Mouse (Mus musculus): Measurements from ENCODE around the gene Mylk.

GRCm38 (mm10) chr16:34992854-34993253, 247.8 kb downstream of the Mylk start:
- no peak for TF ChIP-seq ZNF384 (IDR thresholded peaks at IDR 0.05; ENCODE audit: low read depth, low read length)
- TF ChIP-seq CTCF (conservative IDR thresholded peaks at IDR 0.05 in 1 of 2, IDR thresholded peaks at IDR 0.05 in 1 of 2; ENCODE audit: low read depth in 2 of 2, low read length in 2 of 2) = no peak
- TF ChIP-seq TCF12 (IDR thresholded peaks at IDR 0.05; ENCODE audit: low read depth, low read length) = no peak
- no peak for TF ChIP-seq MAFK (IDR thresholded peaks at IDR 0.05; ENCODE audit: insufficient replicate concordance, low read length)
- no peak for TF ChIP-seq POLR2A (IDR thresholded peaks at IDR 0.05; ENCODE audit: low read depth, low read length)

Data from CH12.LX (cell line).